ENCODE assay signal across 10 mouse cellular contexts in the genomic region with DNA sequence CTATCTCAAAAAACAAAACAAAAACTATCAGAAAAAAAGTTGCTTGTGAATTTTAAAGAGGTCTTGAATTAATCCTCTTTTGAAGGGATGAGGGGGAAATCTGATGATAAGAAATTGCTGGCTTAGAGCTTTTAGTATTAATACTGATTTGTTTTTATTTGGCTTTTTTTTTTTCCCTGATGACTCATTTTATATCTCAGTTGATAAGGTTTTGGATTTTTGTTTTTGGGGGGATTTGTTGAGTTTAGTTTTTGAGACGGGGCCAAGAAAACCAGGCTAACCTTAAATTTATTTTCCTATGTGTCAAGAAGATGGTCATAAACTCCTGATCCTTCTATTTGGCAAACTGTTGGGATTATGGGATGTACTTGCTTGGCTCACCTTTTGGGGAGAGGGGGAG. TPM values are rescaled to one million over a fixed set of nuclear protein-coding genes. Genes with fewer than 3 reads are reported as not detected.
DNase-seq lines count a peak whose midpoint lies in the region; ATAC-seq and TF ChIP-seq lines count a peak whose summit lies in the region.
"Had no signal": no experiment of that assay in that cellular context is flagged by ENCODE, and none has a peak within 500 bp of the region (broad histone marks: within the 10 kb centered on the region; RNA-seq: fewer than 3 reads in every experiment).

No protein-coding gene starts in this region.

- WGBS in heart, embryonic 12.5 days, result 80% methylated on average over 1 of the region's 1 CpGs
- 94% methylated on average over 1 of the region's 1 CpGs for WGBS in forebrain, embryonic 13.5 days
- WGBS in liver, embryonic 12.5 days (ENCODE audit: insufficient replicate concordance), result 81% methylated on average over 1 of the region's 1 CpGs

- peaks cover 25% of the 10 kb centered on the region for H3K36me3 ChIP-seq in heart, embryonic 12.5 days
- H3K36me3 ChIP-seq in CH12.LX (replicated peaks in 1 of 2; ENCODE audit: control insufficient read depth in 1 of 2, insufficient read depth in 1 of 2, low read length in 1 of 2), result peaks cover 18 to 34% of the 10 kb centered on the region in 2 experiments
- H3K36me3 ChIP-seq in forebrain, embryonic 13.5 days (ENCODE audit: poor library complexity, severe bottlenecking), result peaks cover 34% of the 10 kb centered on the region
- H3K36me3 ChIP-seq in liver, embryonic 12.5 days, result peaks cover 37% of the 10 kb centered on the region

- H3K4me1 ChIP-seq in heart, embryonic 12.5 days (replicated peaks), result peaks cover 19% of the 10 kb centered on the region
- peaks cover 0 to 26% of the 10 kb centered on the region in 2 experiments; a peak in 2 of 4 replicates for H3K4me1 ChIP-seq in CH12.LX (ENCODE audit: control insufficient read depth in 1 of 2, insufficient read depth in 2 of 2)
- peaks cover 30% of the 10 kb centered on the region for H3K4me1 ChIP-seq in forebrain, embryonic 13.5 days
- H3K4me1 ChIP-seq in liver, embryonic 12.5 days, result peaks cover 33% of the 10 kb centered on the region

- H3K27me3 ChIP-seq in heart, embryonic 12.5 days (replicated peaks), result no peaks in the 10 kb centered on the region
- peaks cover 6% of the 10 kb centered on the region for H3K27me3 ChIP-seq in CH12.LX (replicated peaks)
- H3K27me3 ChIP-seq in forebrain, embryonic 13.5 days, result no peaks in the 10 kb centered on the region
- no peaks in the 10 kb centered on the region for H3K27me3 ChIP-seq in liver, embryonic 12.5 days (replicated peaks)

- in situ Hi-C loops in CH12.LX (cut with MboI; ENCODE audit: low pct_ligation_motif_present, low pct_unique_long_range_greater_than_20kb, low sequenced_read_pairs), result no loop called here

- peak overlapping the region; percentile 55 for H3K4me2 ChIP-seq in heart, embryonic 12.5 days
- peak overlapping the region; percentile 31 for H3K4me2 ChIP-seq in CH12.LX (ENCODE audit: insufficient read depth, low read depth, poor library complexity, severe bottlenecking)
- H3K4me2 ChIP-seq in forebrain, embryonic 13.5 days, result peak overlapping the region; percentile 83
- H3K4me2 ChIP-seq in liver, embryonic 12.5 days, result peak overlapping the region; percentile 80

- H3K4me3 ChIP-seq in heart, embryonic 12.5 days, result no peak overlapping the region
- H3K4me3 ChIP-seq in CH12.LX (replicated peaks in 1 of 3; ENCODE audit: low read depth in 2 of 3, low read length in 2 of 3, poor library complexity in 1 of 3), result no peak overlapping the region
- peak overlapping the region; percentile 99; the same call in 1 of the 2 replicates for H3K4me3 ChIP-seq in forebrain, embryonic 13.5 days
- peak overlapping the region; percentile 97 for H3K4me3 ChIP-seq in liver, embryonic 12.5 days

- no peaks in the 10 kb centered on the region for H3K9me3 ChIP-seq in heart, embryonic 12.5 days (replicated peaks)
- no peaks in the 10 kb centered on the region for H3K9me3 ChIP-seq in CH12.LX (replicated peaks; ENCODE audit: low read length)
- no peaks in the 10 kb centered on the region for H3K9me3 ChIP-seq in forebrain, embryonic 13.5 days (replicated peaks)
- no peaks in the 10 kb centered on the region for H3K9me3 ChIP-seq in liver, embryonic 12.5 days (replicated peaks)

- TF ChIP-seq CTCF in CH12.LX (conservative IDR thresholded peaks at IDR 0.05 in 1 of 2, IDR thresholded peaks at IDR 0.05 in 1 of 2; ENCODE audit: low read depth in 2 of 2, low read length in 2 of 2), result no peak

- no peak overlapping the region for H3K27ac ChIP-seq in heart, embryonic 12.5 days (ENCODE audit: poor library complexity, severe bottlenecking)
- no peak overlapping the region for H3K27ac ChIP-seq in CH12.LX (ENCODE audit: insufficient read depth, low read depth)
- H3K27ac ChIP-seq in forebrain, embryonic 13.5 days, result no peak overlapping the region
- H3K27ac ChIP-seq in liver, embryonic 12.5 days, result no peak overlapping the region

- no peak for ATAC-seq in heart, embryonic 12.5 days (ENCODE audit: insufficient number of reproducible peaks, low FRiP score)
- no peak for ATAC-seq in forebrain, embryonic 13.5 days
- ATAC-seq in liver, embryonic 12.5 days, result no peak
- no peak for ATAC-seq in megakaryocyte progenitor cell, adult 5-6 weeks (replicated peaks; ENCODE audit: poor library complexity)

- TF ChIP-seq EP300 in CH12.LX (IDR thresholded peaks at IDR 0.05; ENCODE audit: low read length), result no peak

- DNase-seq in heart, adult 9 months (ENCODE audit: low spot score in 2 of 2), result no peak
- DNase-seq in CH12.LX (ENCODE audit: extremely low read depth), result no peak
- DNase-seq in urinary bladder, postnatal 4 days (ENCODE audit: low spot score in 2 of 2), result no peak
- DNase-seq in gastrocnemius, adult 8-10 months (ENCODE audit: low spot score in 2 of 2), result no peak

- H3K9ac ChIP-seq in heart, embryonic 12.5 days, result no peak overlapping the region
- H3K9ac ChIP-seq in CH12.LX (ENCODE audit: insufficient read depth, low read depth), result peak overlapping the region; percentile 98; the same call in 1 of the 2 replicates
- H3K9ac ChIP-seq in forebrain, embryonic 13.5 days, result no peak overlapping the region; the same call in 1 of the 2 replicates
- peak overlapping the region; percentile 99 for H3K9ac ChIP-seq in liver, embryonic 12.5 days

- dilution Hi-C loops in CH12.LX (cut with MboI; ENCODE audit: extremely low pct_ligation_motif_present, extremely low pct_unique_long_range_greater_than_20kb, low sequenced_read_pairs), result no loop called here

- TF ChIP-seq POLR2A in CH12.LX (IDR thresholded peaks at IDR 0.05; ENCODE audit: low read depth, low read length), result no peak

- peaks cover 60% of the 10 kb centered on the region for H3K79me2 ChIP-seq in CH12.LX (replicated peaks; ENCODE audit: control insufficient read depth, extremely low read depth, insufficient read depth, poor library complexity, severe bottlenecking)

- no peak for TF ChIP-seq RAD21 in CH12.LX (IDR thresholded peaks at IDR 0.05; ENCODE audit: low read depth, low read length)

TF ChIP-seq in CH12.LX, 34 proteins besides CTCF, POLR2A, EP300 and RAD21:
- TF ChIP-seq POLR2AphosphoS2 (IDR thresholded peaks at IDR 0.05; ENCODE audit: low read depth, low read length) (no peak), TBP (conservative IDR thresholded peaks at IDR 0.05; ENCODE audit: low read depth, low read length) (no peak), HCFC1 (IDR thresholded peaks at IDR 0.05; ENCODE audit: low read depth, low read length) (no peak), PAX5 (IDR thresholded peaks at IDR 0.05; ENCODE audit: low read length) (no peak), TCF12 (IDR thresholded peaks at IDR 0.05; ENCODE audit: low read depth, low read length) (no peak), SIN3A (IDR thresholded peaks at IDR 0.05; ENCODE audit: low read length) (no peak), UBTF (IDR thresholded peaks at IDR 0.05; ENCODE audit: low read depth, low read length) (no peak), MYC (IDR thresholded peaks at IDR 0.05; ENCODE audit: low read depth, low read length) (no peak), USF1 (IDR thresholded peaks at IDR 0.05; ENCODE audit: low read depth, low read length) (no peak), CHD1 (IDR thresholded peaks at IDR 0.05; ENCODE audit: low read depth, low read length) (no peak)

RNA-seq across cellular contexts. Expression of gene Skp1a, which starts 2.1 kb away (rescaled TPM):
- 530 and 532 TPM in 2 replicates for polyA plus RNA-seq in heart, embryonic 12.5 days (2016; fragmentation: Nextera tagmentation; extraction: Ambion mirVana)
- total RNA-seq in CH12.LX (2012; rRNA removed) (169 and 248 TPM in 2 replicates), CH12.LX (2014; rRNA removed) (371 and 466 TPM in 2 replicates)
- 209 and 278 TPM in 2 replicates for polyA plus RNA-seq in CH12.LX (2012; ENCODE audit: insufficient read length, low read depth)
- 1,072 and 1,145 TPM in 2 replicates for polyA plus RNA-seq in forebrain, embryonic 13.5 days (2015; fragmentation: Nextera tagmentation; extraction: Ambion mirVana)
- polyA plus RNA-seq in liver, embryonic 12.5 days (2016; fragmentation: Nextera tagmentation; extraction: Ambion mirVana), result 384 and 391 TPM in 2 replicates
- 251 and 286 TPM in 2 replicates for total RNA-seq in megakaryocyte progenitor cell, adult 5-6 weeks (2015)
- 254 and 291 TPM in 2 replicates for total RNA-seq in megakaryocyte progenitor cell, adult 5-6 weeks (2017)
- 100 to 1,000 TPM; 285 to 312 (median 290) TPM for total RNA-seq in gastrocnemius, adult 8-10 months (2022)

RNA-seq across cellular contexts. Expression of gene Olfr1371, which starts 20.1 kb away (rescaled TPM):
- not detected in 2 replicates for polyA plus RNA-seq in heart, embryonic 12.5 days (2016; fragmentation: Nextera tagmentation; extraction: Ambion mirVana)
- total RNA-seq in CH12.LX (2012; rRNA removed), result not detected in 2 replicates
- total RNA-seq in CH12.LX (2014; rRNA removed), result not detected in 2 replicates
- not detected in 2 replicates for polyA plus RNA-seq in CH12.LX (2012; ENCODE audit: insufficient read length, low read depth)
- polyA plus RNA-seq in forebrain, embryonic 13.5 days (2015; fragmentation: Nextera tagmentation; extraction: Ambion mirVana), result not detected in 2 replicates
- polyA plus RNA-seq in liver, embryonic 12.5 days (2016; fragmentation: Nextera tagmentation; extraction: Ambion mirVana), result not detected in 2 replicates
- not detected in 2 replicates for total RNA-seq in megakaryocyte progenitor cell, adult 5-6 weeks (2015)
- total RNA-seq in megakaryocyte progenitor cell, adult 5-6 weeks (2017), result not detected in 2 replicates
- total RNA-seq in gastrocnemius, adult 8-10 months (2022), result not detected
- total RNA-seq: adrenal gland, postnatal 4 days had no signal
- polyA plus RNA-seq: large intestine, adult 2 months had no signal

RNA-seq across cellular contexts. Expression of gene Tcf7, which starts 48.9 kb away (rescaled TPM):
- 6.3 and 6.5 TPM in 2 replicates for polyA plus RNA-seq in heart, embryonic 12.5 days (2016; fragmentation: Nextera tagmentation; extraction: Ambion mirVana)
- total RNA-seq in CH12.LX (2012; rRNA removed), result 0.46 and 0.55 TPM in 2 replicates
- total RNA-seq in CH12.LX (2014; rRNA removed), result 0.77 and 0.85 TPM in 2 replicates
- 4.4 and 5.5 TPM in 2 replicates for polyA plus RNA-seq in CH12.LX (2012; ENCODE audit: insufficient read length, low read depth)
- 2.2 and 2.3 TPM in 2 replicates for polyA plus RNA-seq in forebrain, embryonic 13.5 days (2015; fragmentation: Nextera tagmentation; extraction: Ambion mirVana)
- polyA plus RNA-seq in liver, embryonic 12.5 days (2016; fragmentation: Nextera tagmentation; extraction: Ambion mirVana), result 3.8 and 4.4 TPM in 2 replicates
- total RNA-seq in megakaryocyte progenitor cell, adult 5-6 weeks (2015), result 1.0 and 2.6 TPM in 2 replicates
- total RNA-seq in megakaryocyte progenitor cell, adult 5-6 weeks (2017), result 0.64 TPM in 1 of 2 replicates, not detected in the other
- total RNA-seq in gastrocnemius, adult 8-10 months (2022), result under 1 TPM; 0.31 to 0.39 (median 0.34) TPM

Comparison
In these comparisons a context has a peak if more than half of its experiments do, and no peak if none do; other contexts are left out.
1. H3K4me2 ChIP-seq: peak in every context shown above with its lines; median percentile 83 in forebrain, embryonic 13.5 days; 80 in liver, embryonic 12.5 days; 55 in heart, embryonic 12.5 days; 31 in CH12.LX.
2. H3K4me3 ChIP-seq: peak in forebrain, embryonic 13.5 days (single experiment) and liver, embryonic 12.5 days (single experiment); none in heart, embryonic 12.5 days (single experiment) and CH12.LX (0 of 3).
3. H3K9ac ChIP-seq: peak in CH12.LX (single experiment) and liver, embryonic 12.5 days (single experiment); none in heart, embryonic 12.5 days (single experiment) and forebrain, embryonic 13.5 days (single experiment).